In genomic region chr11:62878728-62879127, GRCm38 (mm10) we compare ENCODE assay signal across 7 mouse cellular contexts. TPM values are rescaled to one million over a fixed set of nuclear protein-coding genes. Genes with fewer than 3 reads are reported as not detected.
DNase-seq lines count a peak whose midpoint lies in the region; ATAC-seq lines count a peak whose summit lies in the region.

No protein-coding gene starts in this region.

- H3K4me1 ChIP-seq in lung, embryonic 15.5 days, result peaks cover 12% of the 10 kb centered on the region; the same call in 1 of the 2 replicates
- H3K4me1 ChIP-seq in embryonic facial prominence, embryonic 15.5 days, result no peaks in the 10 kb centered on the region
- no peaks in the 10 kb centered on the region for H3K4me1 ChIP-seq in intestine, embryonic 14.5 days (replicated peaks; ENCODE audit: control insufficient read depth, insufficient read depth, low read length)
- H3K4me1 ChIP-seq in neural tube, embryonic 13.5 days (replicated peaks), result peaks cover 10% of the 10 kb centered on the region

- H3K9me3 ChIP-seq in lung, embryonic 15.5 days, result no peaks in the 10 kb centered on the region
- no peaks in the 10 kb centered on the region for H3K9me3 ChIP-seq in embryonic facial prominence, embryonic 15.5 days (replicated peaks)
- H3K9me3 ChIP-seq in intestine, embryonic 14.5 days (ENCODE audit: control insufficient read depth, low read length), result no peaks in the 10 kb centered on the region
- no peaks in the 10 kb centered on the region for H3K9me3 ChIP-seq in neural tube, embryonic 13.5 days

- no peak for DNase-seq in lung, postnatal 14 days
- DNase-seq in intestine, embryonic 14.5 days (ENCODE audit: low spot score), result no peak
- DNase-seq in layer of hippocampus, postnatal 14 days (ENCODE audit: low spot score in 2 of 2), result no peak
- no peak for DNase-seq in kidney, postnatal 25 days

- H3K4me3 ChIP-seq in lung, embryonic 15.5 days, result peak overlapping the region; percentile 84
- peak overlapping the region; percentile 85 for H3K4me3 ChIP-seq in embryonic facial prominence, embryonic 15.5 days (replicated peaks)
- H3K4me3 ChIP-seq in intestine, embryonic 14.5 days (ENCODE audit: low read depth, low read length), result peak overlapping the region; percentile 84
- H3K4me3 ChIP-seq in neural tube, embryonic 13.5 days, result peak overlapping the region; percentile 79

- WGBS in lung, embryonic 15.5 days, result 19% methylated on average over 9 of the region's 9 CpGs
- 24% methylated on average over 9 of the region's 9 CpGs for WGBS in embryonic facial prominence, embryonic 15.5 days
- WGBS in intestine, embryonic 14.5 days, result 25% methylated on average over 9 of the region's 9 CpGs
- 28% methylated on average over 9 of the region's 9 CpGs for WGBS in neural tube, embryonic 13.5 days

- peak overlapping the region; percentile 78 for H3K4me2 ChIP-seq in lung, embryonic 15.5 days
- peak overlapping the region; percentile 69 for H3K4me2 ChIP-seq in embryonic facial prominence, embryonic 15.5 days (replicated peaks)
- H3K4me2 ChIP-seq in intestine, embryonic 14.5 days (ENCODE audit: low read length), result peak overlapping the region; percentile 51
- H3K4me2 ChIP-seq in neural tube, embryonic 13.5 days, result peak overlapping the region; percentile 60

- ATAC-seq in lung, embryonic 15.5 days (ENCODE audit: borderline replicate concordance, extremely low read depth, low FRiP score, low TSS enrichment), result no peak
- ATAC-seq in embryonic facial prominence, embryonic 15.5 days (ENCODE audit: insufficient number of reproducible peaks, low FRiP score, low TSS enrichment, low read depth), result no peak
- ATAC-seq in intestine, embryonic 14.5 days (replicated peaks; ENCODE audit: low FRiP score, low TSS enrichment, low read depth), result peak; percentile 6; the same call in 1 of the 2 replicates
- 0 out of 2 replicates have a peak, but pooled peaks have one; percentile 18 for ATAC-seq in neural tube, embryonic 13.5 days (ENCODE audit: low read depth)

- no peaks in the 10 kb centered on the region for H3K27me3 ChIP-seq in lung, embryonic 15.5 days
- H3K27me3 ChIP-seq in embryonic facial prominence, embryonic 15.5 days, result no peaks in the 10 kb centered on the region
- no peaks in the 10 kb centered on the region for H3K27me3 ChIP-seq in intestine, embryonic 14.5 days (replicated peaks; ENCODE audit: control insufficient read depth, insufficient read depth, low read length)
- no peaks in the 10 kb centered on the region for H3K27me3 ChIP-seq in neural tube, embryonic 13.5 days

- peak overlapping the region; percentile 48; the same call in 1 of the 2 replicates for H3K27ac ChIP-seq in lung, embryonic 15.5 days
- H3K27ac ChIP-seq in embryonic facial prominence, embryonic 15.5 days (replicated peaks), result peak overlapping the region; percentile 73
- no peak overlapping the region for H3K27ac ChIP-seq in intestine, embryonic 14.5 days (ENCODE audit: low read depth)
- no peak overlapping the region for H3K27ac ChIP-seq in neural tube, embryonic 13.5 days (replicated peaks)

- peaks cover 4% of the 10 kb centered on the region; the same call in 1 of the 2 replicates for H3K36me3 ChIP-seq in lung, embryonic 15.5 days
- H3K36me3 ChIP-seq in embryonic facial prominence, embryonic 15.5 days, result peaks cover 3% of the 10 kb centered on the region; the same call in 1 of the 2 replicates
- H3K36me3 ChIP-seq in intestine, embryonic 14.5 days (ENCODE audit: control insufficient read depth, insufficient read depth, low read length), result peaks cover 11% of the 10 kb centered on the region; the same call in 1 of the 2 replicates
- H3K36me3 ChIP-seq in neural tube, embryonic 13.5 days, result peaks cover 12% of the 10 kb centered on the region; the same call in 1 of the 2 replicates

- H3K9ac ChIP-seq in lung, embryonic 15.5 days, result peak overlapping the region; percentile 37; the same call in 1 of the 2 replicates
- 0 out of 2 replicates have a peak overlapping the region, but pooled peaks have one; percentile 9 for H3K9ac ChIP-seq in embryonic facial prominence, embryonic 15.5 days
- 0 out of 2 replicates have a peak overlapping the region, but pooled peaks have one; percentile 22 for H3K9ac ChIP-seq in intestine, embryonic 14.5 days (ENCODE audit: low read length)
- peak overlapping the region; percentile 53 for H3K9ac ChIP-seq in neural tube, embryonic 13.5 days

RNA-seq across cellular contexts. Expression of gene Tvp23b, which starts 0.5 kb away (rescaled TPM):
- 69.3 and 74.3 TPM in 2 replicates for polyA plus RNA-seq in lung, embryonic 15.5 days (2015; fragmentation: Nextera tagmentation; extraction: Ambion mirVana)
- polyA plus RNA-seq in embryonic facial prominence, embryonic 15.5 days (2015; fragmentation: Nextera tagmentation; extraction: Ambion mirVana), result 79.9 and 81.1 TPM in 2 replicates
- 59.3 and 61.8 TPM in 2 replicates for polyA plus RNA-seq in intestine, embryonic 14.5 days (2014; fragmentation: Nextera tagmentation; extraction: Ambion mirVana)
- polyA plus RNA-seq in neural tube, embryonic 13.5 days (2015; fragmentation: Nextera tagmentation; extraction: Ambion mirVana), result 46.9 and 58.4 TPM in 2 replicates
- total RNA-seq in layer of hippocampus, postnatal 14 days (2021), result 10 to 100 TPM; 24.8 to 26.2 TPM

RNA-seq across cellular contexts. Expression of gene Fbxw10, which starts 31.9 kb away (rescaled TPM):
- 0.38 and 0.49 TPM in 2 replicates for polyA plus RNA-seq in lung, embryonic 15.5 days (2015; fragmentation: Nextera tagmentation; extraction: Ambion mirVana)
- polyA plus RNA-seq in embryonic facial prominence, embryonic 15.5 days (2015; fragmentation: Nextera tagmentation; extraction: Ambion mirVana), result 0.72 and 1.1 TPM in 2 replicates
- polyA plus RNA-seq in intestine, embryonic 14.5 days (2014; fragmentation: Nextera tagmentation; extraction: Ambion mirVana), result 0.26 and 0.55 TPM in 2 replicates
- 0.39 and 0.52 TPM in 2 replicates for polyA plus RNA-seq in neural tube, embryonic 13.5 days (2015; fragmentation: Nextera tagmentation; extraction: Ambion mirVana)
- total RNA-seq in layer of hippocampus, postnatal 14 days (2021), result 1 to 10 TPM in 1 of 2 experiments, under 1 TPM in 1; 0.62 to 1.5 TPM

RNA-seq across cellular contexts. Expression of gene Trim16, which starts 58.7 kb away (rescaled TPM):
- polyA plus RNA-seq in lung, embryonic 15.5 days (2015; fragmentation: Nextera tagmentation; extraction: Ambion mirVana), result 20.2 and 23.6 TPM in 2 replicates
- 19.8 and 20.9 TPM in 2 replicates for polyA plus RNA-seq in embryonic facial prominence, embryonic 15.5 days (2015; fragmentation: Nextera tagmentation; extraction: Ambion mirVana)
- polyA plus RNA-seq in intestine, embryonic 14.5 days (2014; fragmentation: Nextera tagmentation; extraction: Ambion mirVana), result 13.1 and 14.4 TPM in 2 replicates
- 9.6 and 10.2 TPM in 2 replicates for polyA plus RNA-seq in neural tube, embryonic 13.5 days (2015; fragmentation: Nextera tagmentation; extraction: Ambion mirVana)
- total RNA-seq in layer of hippocampus, postnatal 14 days (2021), result 1 to 10 TPM; 3.9 to 4.0 TPM

Comparison
In these comparisons a context has a peak if more than half of its experiments do, and no peak if none do; other contexts are left out.
1. ATAC-seq: peak in intestine, embryonic 14.5 days (single experiment) and neural tube, embryonic 13.5 days (single experiment); none in lung, embryonic 15.5 days (single experiment) and embryonic facial prominence, embryonic 15.5 days (single experiment).
2. H3K27ac ChIP-seq: peak in lung, embryonic 15.5 days (single experiment) and embryonic facial prominence, embryonic 15.5 days (single experiment); none in intestine, embryonic 14.5 days (single experiment) and neural tube, embryonic 13.5 days (single experiment).
3. Peak in every context shown above with its lines, with median percentiles within 50 percentile points of each other: H3K4me2 ChIP-seq, H3K4me3 ChIP-seq and H3K9ac ChIP-seq.